Mouse (Mus musculus) T-helper 17 cell (primary cell): Measurements from ENCODE around the gene Rtn4.

Experiments used
- in situ Hi-C, 2 experiments: fragments of 300-600 bp; cut with MboI, MseI; formaldehyde crosslinking; loops; 1 replicate in 1 of 2; 2 replicates in 1 of 2; pipeline ENCODE4 v1.15.1; 2025; ENCODE audit warnings: high pct_unique_total_duplicates in 2 of 2

Gene Rtn4

GRCm38 (mm10) chr11:29758617-29759016 is 65.9 kb downstream of the Rtn4 start:
- in situ Hi-C loops: no loop called here

GRCm38 (mm10) chr11:29761387-29761786 is 68.6 kb downstream of the Rtn4 start:
- in situ Hi-C loops: loop anchor here in 1 of 2 experiments (5.0 to 10.0 kb wide), 2 partner anchors 794 to 1763 kb away; no protein-coding TSS in a partner anchor

GRCm38 (mm10) chr11:29762768-29763167 is 70.0 kb downstream of the Rtn4 start:
- in situ Hi-C loops: loop anchor here in 1 of 2 experiments (5.0 to 10.0 kb wide), 2 partner anchors 795 to 1762 kb away; no protein-coding TSS in a partner anchor

DNA sequence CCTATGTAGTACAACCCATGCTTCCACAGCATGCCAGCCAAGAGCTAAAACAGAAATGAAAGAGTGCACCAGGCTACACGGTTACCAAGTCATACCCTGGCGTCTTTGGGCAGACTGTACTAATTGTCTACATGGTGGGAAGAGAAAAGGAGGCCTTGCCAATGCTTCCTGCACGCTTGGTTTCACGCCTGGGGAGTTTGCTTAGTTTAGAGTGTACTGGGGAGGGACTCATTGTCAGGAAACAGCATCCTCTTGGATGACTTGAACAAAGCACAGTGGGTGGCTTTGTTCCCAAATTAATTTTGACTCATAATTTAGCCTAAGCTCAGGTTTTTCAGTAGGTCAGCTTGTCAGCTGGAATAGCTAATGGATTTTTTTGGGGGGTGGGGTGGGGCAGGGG is 72.3 kb downstream of the Rtn4 start:
- in situ Hi-C loops: loop anchor here in 1 of 2 experiments (10.0 kb wide), 1 partner anchor 1760 kb away; no protein-coding TSS in a partner anchor

DNA sequence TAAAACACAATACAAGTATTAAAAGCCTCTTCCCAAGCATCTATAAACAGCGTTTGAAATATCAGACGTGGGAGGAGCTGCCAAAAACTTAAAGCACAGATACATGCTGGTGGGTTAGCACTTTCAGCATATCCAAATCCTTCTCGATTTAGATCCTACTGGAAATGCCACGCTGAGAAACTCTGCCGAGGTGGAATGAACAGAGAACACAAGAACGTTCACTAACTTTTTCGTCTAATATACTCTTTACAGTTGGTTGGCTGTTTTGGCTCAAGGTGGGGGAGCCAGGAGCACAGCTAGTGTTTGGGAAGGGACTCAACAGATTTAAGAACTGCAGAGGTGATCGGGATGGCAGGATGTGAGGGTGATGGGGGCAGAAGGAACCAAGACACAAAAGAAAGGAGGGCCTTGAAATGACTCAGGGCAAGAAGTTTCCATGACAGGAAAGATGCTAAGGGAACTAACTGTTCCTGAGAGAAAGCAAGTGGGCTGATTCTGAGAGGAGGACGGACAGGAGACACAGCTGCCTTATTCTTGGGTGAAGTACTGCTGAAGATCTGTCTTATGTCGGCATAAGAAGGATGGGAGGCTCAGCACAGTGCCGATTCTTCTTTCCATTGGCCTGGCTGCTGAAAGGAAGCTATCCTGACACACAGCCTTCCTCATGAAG is 73.7 kb downstream of the Rtn4 start:
- in situ Hi-C loops: loop anchor here in 1 of 2 experiments (10.0 kb wide), 1 partner anchor 1758 kb away; no protein-coding TSS in a partner anchor

DNA sequence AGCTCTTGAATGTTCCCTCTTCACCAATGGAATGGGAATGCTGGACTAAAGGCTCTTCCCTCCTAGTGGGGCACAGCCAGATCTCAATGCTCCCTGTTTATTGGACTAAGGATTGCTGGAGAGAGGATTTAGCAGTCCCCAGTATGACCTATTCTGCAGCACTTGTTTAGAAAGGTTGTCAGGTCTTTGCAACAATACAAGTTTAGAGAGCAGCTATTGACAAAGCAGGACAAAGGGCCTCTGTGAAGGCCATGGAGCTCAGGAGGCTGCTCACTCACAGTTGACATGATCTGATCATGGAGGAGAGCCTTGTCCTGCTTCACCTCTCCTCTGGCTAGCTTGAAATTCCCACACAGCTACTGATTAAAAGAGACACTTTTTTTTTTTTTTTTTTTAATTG is 75.8 kb downstream of the Rtn4 start:
- in situ Hi-C loops: loop anchor here in 1 of 2 experiments (10.0 kb wide), 1 partner anchor 1756 kb away; no protein-coding TSS in a partner anchor

- in situ Hi-C loops: no loop called here
Observed at GRCm38 (mm10) chr11:29770666-29771400, 78.1 kb downstream of the Rtn4 start.

DNA sequence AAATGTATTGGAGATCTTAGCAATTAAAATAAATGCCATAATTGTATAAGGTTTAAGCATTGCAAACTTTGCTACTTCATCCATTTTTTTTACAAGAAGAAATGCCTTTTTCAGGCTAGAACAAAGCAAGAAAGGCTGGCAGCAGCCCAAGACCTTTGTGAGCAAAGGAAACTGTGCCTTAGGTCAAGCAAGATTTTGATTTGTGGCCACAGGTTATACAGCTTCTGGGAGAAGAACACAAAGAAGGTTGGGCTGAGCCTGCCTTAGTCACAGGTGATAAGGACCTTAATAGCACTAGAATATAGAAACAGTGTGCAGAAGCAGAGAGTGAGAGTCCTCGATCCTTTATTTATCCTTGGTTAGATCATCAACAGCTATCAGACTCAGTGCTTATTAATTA is 79.5 kb downstream of the Rtn4 start:
- in situ Hi-C loops: no loop called here

DNA sequence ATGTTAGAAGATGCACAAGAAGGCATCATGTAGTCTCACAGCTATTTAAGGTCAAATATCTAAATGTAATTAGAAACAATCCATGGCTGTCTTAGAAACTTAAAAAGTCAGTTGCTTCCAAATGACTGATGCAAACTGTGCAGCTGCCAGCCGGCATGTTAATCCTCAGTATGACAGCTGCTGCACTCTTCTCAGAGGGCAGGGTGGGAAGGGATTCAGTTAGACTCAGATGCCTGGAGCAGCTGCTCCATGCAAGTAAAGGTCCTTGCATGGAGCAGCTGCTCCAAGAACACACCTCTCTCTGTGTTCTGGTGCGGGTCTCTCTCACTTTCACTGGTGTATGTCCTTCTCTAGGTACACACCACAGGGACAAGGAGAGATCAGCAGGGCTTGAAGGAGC is 81.5 kb downstream of the Rtn4 start:
- in situ Hi-C loops: no loop called here

DNA sequence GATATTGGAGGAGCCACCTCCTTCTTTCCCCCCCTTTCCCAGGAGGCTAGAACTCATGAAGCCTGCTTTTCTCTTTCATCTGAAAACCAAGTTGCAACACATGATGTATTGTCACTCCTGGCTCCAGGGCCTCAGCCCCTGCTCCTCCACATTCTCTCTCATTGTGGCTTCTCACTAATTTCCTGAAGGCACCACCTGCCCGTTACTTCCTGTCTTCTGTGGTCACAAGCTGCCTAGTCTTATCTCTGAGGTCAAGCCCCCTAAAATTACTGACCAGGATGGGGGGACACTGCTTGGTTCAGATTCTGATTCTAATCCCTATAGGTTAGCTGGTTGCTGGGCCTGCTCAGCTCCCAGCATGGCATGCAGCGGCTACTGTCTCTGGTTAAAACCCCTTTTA is 82.0 kb downstream of the Rtn4 start:
- in situ Hi-C loops: no loop called here

DNA sequence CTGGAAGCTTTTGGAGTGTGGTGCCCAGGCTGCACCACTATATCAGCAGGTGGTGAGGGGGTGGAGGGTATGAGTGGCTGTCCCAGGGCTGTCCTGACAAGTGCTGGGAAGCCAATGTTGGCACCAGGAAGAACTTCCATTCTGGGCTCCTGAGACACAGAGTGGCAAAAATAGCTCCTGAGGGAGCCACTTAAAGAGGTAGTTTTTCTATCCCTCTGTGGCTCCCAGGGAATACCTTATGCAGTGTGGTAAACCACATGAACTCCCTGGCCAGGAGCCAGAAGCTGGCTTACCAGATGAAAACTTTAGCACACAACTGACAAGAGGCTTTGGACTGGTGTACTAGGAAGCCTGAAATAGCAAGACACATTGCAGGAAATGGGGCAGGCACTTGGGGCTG is 85.2 kb downstream of the Rtn4 start:
- in situ Hi-C loops: no loop called here

- in situ Hi-C loops: no loop called here
Observed at GRCm38 (mm10) chr11:29778936-29779335, 86.2 kb downstream of the Rtn4 start.

DNA sequence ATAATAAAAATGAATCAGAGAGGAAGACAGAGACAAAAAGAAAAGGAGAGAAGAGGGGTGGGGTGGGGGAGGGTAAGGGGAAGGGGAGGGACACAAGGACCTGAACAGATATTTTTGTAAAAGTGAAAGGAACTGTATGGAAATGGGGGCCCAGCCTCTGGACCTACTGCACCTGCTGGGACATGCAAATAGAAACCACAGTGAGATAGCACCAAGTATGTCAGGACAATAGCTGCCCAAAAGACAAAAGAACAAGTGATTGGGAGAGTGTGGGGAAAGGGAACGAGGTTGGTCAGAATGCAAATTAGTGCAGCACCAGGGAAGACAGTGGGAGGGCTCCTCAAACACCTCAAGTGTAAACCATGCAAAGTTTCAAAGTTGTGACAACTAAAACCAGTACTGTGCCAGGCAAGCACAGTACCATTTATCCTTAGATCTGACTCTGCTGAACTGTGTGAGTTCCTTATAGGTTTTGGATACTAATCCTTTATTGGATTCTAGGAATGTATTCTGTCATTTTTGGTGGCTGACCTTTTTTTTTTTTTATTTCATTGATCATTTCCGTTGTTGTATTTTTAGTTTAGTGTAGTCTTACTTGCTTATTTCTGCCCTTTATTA is 86.8 kb downstream of the Rtn4 start:
- in situ Hi-C loops: no loop called here

DNA sequence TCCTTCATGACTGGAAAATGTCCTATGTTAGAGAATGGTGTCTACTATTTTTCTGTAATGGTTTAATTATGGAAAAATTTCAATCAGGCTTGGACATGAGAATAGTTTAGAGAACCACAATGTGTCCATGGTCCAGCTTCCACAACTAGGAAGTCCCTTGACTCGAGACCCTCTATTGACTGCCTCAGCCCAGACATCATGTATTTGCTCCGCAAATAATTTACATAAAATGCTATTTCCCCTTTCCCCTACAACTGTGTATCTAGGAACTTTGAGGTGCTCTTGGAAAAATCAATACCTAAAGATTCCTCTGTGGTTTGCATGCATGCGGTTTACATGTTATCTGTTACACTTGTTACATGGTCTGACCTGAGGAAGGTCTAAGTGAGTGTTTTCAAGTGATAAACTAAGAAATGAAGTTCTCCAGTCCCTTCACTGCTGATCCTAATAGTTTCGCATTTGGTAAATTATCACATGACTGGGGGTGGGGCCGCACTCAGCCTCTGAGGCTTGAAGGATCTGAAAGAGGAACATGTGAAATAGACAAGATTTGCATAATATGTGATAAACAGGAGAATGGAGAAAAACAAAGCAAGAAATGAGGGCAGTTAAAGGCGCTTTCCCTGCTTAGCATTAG is 94.0 kb downstream of the Rtn4 start:
- in situ Hi-C loops: no loop called here

GRCm38 (mm10) chr11:29787473-29787872 is 94.7 kb downstream of the Rtn4 start:
- in situ Hi-C loops: no loop called here

GRCm38 (mm10) chr11:29788499-29788898 is 95.8 kb downstream of the Rtn4 start:
- in situ Hi-C loops: no loop called here

GRCm38 (mm10) chr11:29788921-29789638 is 96.3 kb downstream of the Rtn4 start:
- in situ Hi-C loops: no loop called here

DNA sequence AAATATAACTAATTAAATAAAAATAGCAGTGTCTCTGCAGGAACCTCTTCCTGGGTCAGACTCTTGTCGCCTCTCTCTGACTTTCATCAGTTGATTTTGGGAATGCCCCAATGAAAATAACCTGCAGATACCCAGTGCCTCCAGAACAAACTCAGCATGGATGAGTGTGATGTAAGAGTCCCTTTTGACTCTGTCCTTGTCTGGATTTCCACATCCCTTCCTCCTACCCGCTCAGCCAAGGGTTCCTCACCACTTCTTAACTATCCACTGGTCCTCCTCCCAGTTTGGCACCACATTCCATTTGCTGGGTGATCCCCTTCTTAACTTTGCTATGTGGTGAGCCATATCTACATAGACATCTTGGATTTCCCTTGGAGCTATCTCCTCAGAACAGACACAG is 98.0 kb downstream of the Rtn4 start:
- in situ Hi-C loops: no loop called here
